Mouse (Mus musculus) heart, adult 2 months (tissue): Measurements from ENCODE around the gene Ccn1.

Experiments
- CTCF ChIP-seq: fragments of 200-600 bp; IDR thresholded peaks from 2 replicates; pipeline ENCODE4 v1.8.1; 2022; ENCODE audit warnings: antibody characterized with exemption, mild to moderate bottlenecking, moderate library complexity
- EP300 ChIP-seq: fragments of 200-500 bp; IDR thresholded peaks from 2 replicates; pipeline ENCODE4 v1.6.1; 2011; ENCODE audit warnings: low read depth, low read length, control low read depth; ENCODE audit not compliant: insufficient read depth

- TF ChIP-seq CTCF (no peak), EP300 (no peak)
Observed at GRCm38 (mm10) chr3:145613234-145613633, 36.5 kb downstream of the Ccn1 start.
